Mouse (Mus musculus): ENCODE data around the gene Hist2h2aa1. TPM values are rescaled to one million over a fixed set of nuclear protein-coding genes. Genes with fewer than 3 reads are reported as not detected.
"Not testable (repeated sequence)": the region's sequence is repeated elsewhere in the genome, so short reads cannot be mapped to it uniquely, and the experiment has no call there.

Hist2h2aa1 gene
- total RNA-seq, 1 experiment from 2014 or later = 5,131 TPM

- peak; percentile 85 for ATAC-seq (replicated peaks; ENCODE audit: low read depth, poor library complexity, severe bottlenecking)
Measured at GRCm38 (mm10) chr3:96269511-96270474, 24.5 kb downstream of the Hist2h2aa1 start, which contains the start of gene Hist2h2bb. TSS of gene Hist2h2bb (plus strand) at chr3:96269752.

- ATAC-seq (replicated peaks; ENCODE audit: low read depth, poor library complexity, severe bottlenecking) = peak; percentile 20; the same call in 1 of the 2 replicates
Measured at GRCm38 (mm10) chr3:96273591-96274465, 28.5 kb downstream of the Hist2h2aa1 start.

- ATAC-seq (replicated peaks; ENCODE audit: low read depth, poor library complexity, severe bottlenecking) = peak; percentile 46; the same call in 1 of the 2 replicates
Measured at GRCm38 (mm10) chr3:96277428-96277799, 32.1 kb downstream of the Hist2h2aa1 start.

- ATAC-seq (replicated peaks; ENCODE audit: low read depth, poor library complexity, severe bottlenecking) = peak; percentile 88
Measured at GRCm38 (mm10) chr3:96277800-96278624, 32.7 kb downstream of the Hist2h2aa1 start.

GRCm38 (mm10) chr3:96280660-96281059, 35.4 kb downstream of the Hist2h2aa1 start:
- ATAC-seq (replicated peaks; ENCODE audit: low read depth, poor library complexity, severe bottlenecking) = no peak

- peak; percentile 68 for ATAC-seq (replicated peaks; ENCODE audit: low read depth, poor library complexity, severe bottlenecking)
Measured at GRCm38 (mm10) chr3:96284457-96284856, 39.2 kb downstream of the Hist2h2aa1 start.

GRCm38 (mm10) chr3:96287334-96287733, 42.0 kb downstream of the Hist2h2aa1 start:
- ATAC-seq (replicated peaks; ENCODE audit: low read depth, poor library complexity, severe bottlenecking) = not testable (repeated sequence)

GRCm38 (mm10) chr3:96289201-96289600, 43.9 kb downstream of the Hist2h2aa1 start:
- no peak for ATAC-seq (replicated peaks; ENCODE audit: low read depth, poor library complexity, severe bottlenecking)

- ATAC-seq (replicated peaks; ENCODE audit: low read depth, poor library complexity, severe bottlenecking) = not testable (repeated sequence)
Measured at GRCm38 (mm10) chr3:96290727-96291126, 45.4 kb downstream of the Hist2h2aa1 start.

GRCm38 (mm10) chr3:96292641-96293040, 47.3 kb downstream of the Hist2h2aa1 start:
- ATAC-seq (replicated peaks; ENCODE audit: low read depth, poor library complexity, severe bottlenecking) = no peak

- no peak; the same call in 1 of the 2 replicates for ATAC-seq (replicated peaks; ENCODE audit: low read depth, poor library complexity, severe bottlenecking)
Measured at GRCm38 (mm10) chr3:96293368-96293767, 48.1 kb downstream of the Hist2h2aa1 start.

GRCm38 (mm10) chr3:96293787-96294186, 48.5 kb downstream of the Hist2h2aa1 start, which contains the start of gene Fcgr1:
TSS of gene Fcgr1 (minus strand) at chr3:96293969.
- ATAC-seq (replicated peaks; ENCODE audit: low read depth, poor library complexity, severe bottlenecking) = peak; percentile 97

Other genes with a start within 250 kb of the Hist2h2aa1 start
- 28.9 and 33.8 TPM in 2 replicates for gene Plekho1, start 249.5 kb upstream of the Hist2h2aa1 start, total RNA-seq (2017)
- gene Vps45, start 187.0 kb upstream of the Hist2h2aa1 start, total RNA-seq (2017) = 19.6 and 35.9 TPM in 2 replicates
- gene Otud7b, start 141.0 kb upstream of the Hist2h2aa1 start, total RNA-seq (2017) = 10.9 and 11.8 TPM in 2 replicates
- 0.09 TPM in 1 of 2 replicates, not detected in the other for gene Mtmr11, start 83.5 kb upstream of the Hist2h2aa1 start, total RNA-seq (2017)
- gene Sf3b4, start 73.2 kb upstream of the Hist2h2aa1 start, total RNA-seq (2017) = 30.4 and 37.3 TPM in 2 replicates
- 1.3 and 1.5 TPM in 2 replicates for gene Sv2a, start 64.3 kb upstream of the Hist2h2aa1 start, total RNA-seq (2017)
- gene Bola1, start 25.8 kb upstream of the Hist2h2aa1 start, total RNA-seq (2017) = 21.6 and 38.2 TPM in 2 replicates
- 81.8 and 97.7 TPM in 2 replicates for gene Hist2h2ab, start 25.6 kb upstream of the Hist2h2aa1 start, total RNA-seq (2017)
- gene Hist2h2ac, start 24.6 kb upstream of the Hist2h2aa1 start, total RNA-seq (2017) = 2,555 and 2,638 TPM in 2 replicates
- gene Hist2h2be, start 24.4 kb upstream of the Hist2h2aa1 start, total RNA-seq (2017) = 6.6 and 8.3 TPM in 2 replicates
- 96.1 and 129 TPM in 2 replicates for gene Hist2h3c2, start 6.4 kb upstream of the Hist2h2aa1 start, total RNA-seq (2017)
- gene Hist2h2aa2, start 5.2 kb upstream of the Hist2h2aa1 start, total RNA-seq (2017) = 1,358 and 3,626 TPM in 2 replicates
- 2.7 and 18.3 TPM in 2 replicates for gene Hist2h3c1, start 1.2 kb downstream of the Hist2h2aa1 start, total RNA-seq (2017)
- gene Hist2h4, start 17.8 kb downstream of the Hist2h2aa1 start, total RNA-seq (2017) = 101 and 120 TPM in 2 replicates
- gene Hist2h3b, start 23.2 kb downstream of the Hist2h2aa1 start, total RNA-seq (2017) = 296 and 352 TPM in 2 replicates
- gene Hist2h2bb, start 24.3 kb downstream of the Hist2h2aa1 start, total RNA-seq (2017) = 6,356 and 6,932 TPM in 2 replicates
- not detected in 2 replicates for gene Fcgr1, start 48.5 kb downstream of the Hist2h2aa1 start, total RNA-seq (2017)
- not detected in 2 replicates for gene BC107364, start 206.8 kb downstream of the Hist2h2aa1 start, total RNA-seq (2017)